Mouse (Mus musculus) mesoderm, embryonic 11.5 days (tissue): ENCODE measurements around the gene Gpr45.
"Not testable (repeated sequence)": the region's sequence is repeated elsewhere in the genome, so short reads cannot be mapped to it uniquely, and the experiment has no call there.

Experiments used
- DNase-seq: peaks from one replicate; pipeline ENCODE4 v3.0.0-alpha.2; 2012; ENCODE audit warnings: low read depth, low spot score

Gpr45 gene

GRCm38 (mm10) chr1:42952734-42953481 lies at the start of gene Gpr45:
Gpr45 (plus strand) TSS chr1:42952872.
- DNase-seq: peak; percentile 64

GRCm38 (mm10) chr1:42905148-42905547 lies 47.5 kb upstream of the Gpr45 start:
- DNase-seq: no peak

GRCm38 (mm10) chr1:42906696-42907095 lies 46.0 kb upstream of the Gpr45 start:
- DNase-seq: no peak

GRCm38 (mm10) chr1:42907153-42907552 lies 45.5 kb upstream of the Gpr45 start:
- no peak for DNase-seq

- DNase-seq: peak; percentile 54
Measured at GRCm38 (mm10) chr1:42915062-42915461, 37.6 kb upstream of the Gpr45 start.

- no peak for DNase-seq
Measured at GRCm38 (mm10) chr1:42916719-42917118, 36.0 kb upstream of the Gpr45 start.

GRCm38 (mm10) chr1:42917908-42918307 lies 34.8 kb upstream of the Gpr45 start:
- DNase-seq: peak; percentile 70

- no peak for DNase-seq
Measured at GRCm38 (mm10) chr1:42923924-42924323, 28.7 kb upstream of the Gpr45 start.

- no peak for DNase-seq
Measured at GRCm38 (mm10) chr1:42933613-42934012, 19.1 kb upstream of the Gpr45 start.

- DNase-seq: no peak
Measured at GRCm38 (mm10) chr1:42948486-42948885, 4.2 kb upstream of the Gpr45 start.

- DNase-seq: no peak
Measured at GRCm38 (mm10) chr1:42953482-42953822, 780 bp downstream of the Gpr45 start.

GRCm38 (mm10) chr1:42956828-42957227 lies 4.2 kb downstream of the Gpr45 start:
- DNase-seq: no peak

- peak; percentile 30 for DNase-seq
Measured at GRCm38 (mm10) chr1:42983082-42983771, 30.6 kb downstream of the Gpr45 start.

- DNase-seq: no peak
Measured at GRCm38 (mm10) chr1:42984119-42984518, 31.4 kb downstream of the Gpr45 start.

- DNase-seq: no peak
Measured at GRCm38 (mm10) chr1:42988996-42989395, 36.3 kb downstream of the Gpr45 start.

- DNase-seq: peak; percentile 25
Measured at GRCm38 (mm10) chr1:43006051-43006514, 53.4 kb downstream of the Gpr45 start.

GRCm38 (mm10) chr1:43006524-43006923 lies 53.9 kb downstream of the Gpr45 start:
- DNase-seq: no peak

- DNase-seq: no peak
Measured at GRCm38 (mm10) chr1:43010461-43010860, 57.8 kb downstream of the Gpr45 start.

- DNase-seq: not testable (repeated sequence)
Measured at GRCm38 (mm10) chr1:43015153-43015685, 62.5 kb downstream of the Gpr45 start.

GRCm38 (mm10) chr1:43036014-43036413 lies 83.3 kb downstream of the Gpr45 start:
- DNase-seq: no peak

GRCm38 (mm10) chr1:43042271-43042670 lies 89.6 kb downstream of the Gpr45 start:
- no peak for DNase-seq

- no peak for DNase-seq
Measured at GRCm38 (mm10) chr1:43045204-43045982, 92.7 kb downstream of the Gpr45 start.
